Mouse (Mus musculus) hindbrain, postnatal 0 days (tissue): ENCODE data around the gene Olfr605. TPM values are rescaled to one million over a fixed set of nuclear protein-coding genes. Genes with fewer than 3 reads are reported as not detected.
"Not testable (repeated sequence)": the region's sequence is repeated elsewhere in the genome, so short reads cannot be mapped to it uniquely, and the experiment has no call there.

Source experiments
- ATAC-seq: fragments of 200-750 bp; cut with Nextera tagmentation; 2 replicates; pipeline ENCODE4 v1.8.0; 2017; ENCODE audit warnings: mild to moderate bottlenecking, moderate TSS enrichment, moderate library complexity
- DNase-seq: peaks from one replicate; pipeline ENCODE4 v3.0.0-alpha.2; 2015; ENCODE audit warnings: low spot score
- H3K27ac ChIP-seq: fragments of 300-500 bp; sonication (generic); 2 replicates; pipeline ENCODE4 v1.5.1; 2014; ENCODE audit warnings: mild to moderate bottlenecking
- H3K27me3 ChIP-seq: fragments of 300-500 bp; sonication (generic); 2 replicates; pipeline ENCODE4 v1.6.1; 2014; ENCODE audit warnings: low read length, mixed read lengths; ENCODE audit not compliant: insufficient read depth
- H3K36me3 ChIP-seq: fragments of 300-500 bp; sonication (generic); 2 replicates; pipeline ENCODE4 v1.6.1; 2014; ENCODE audit warnings: low read length, mixed read lengths; ENCODE audit not compliant: insufficient read depth
- H3K4me1 ChIP-seq: fragments of 300-500 bp; sonication (generic); 2 replicates; pipeline ENCODE4 v1.6.1; 2014; ENCODE audit warnings: antibody characterized with exemption, low read length, mixed read lengths; ENCODE audit not compliant: insufficient read depth
- H3K4me2 ChIP-seq: fragments of 300-500 bp; sonication (generic); 2 replicates; pipeline ENCODE4 v1.6.1; 2014; ENCODE audit warnings: low read depth, mild to moderate bottlenecking, low read length, moderate library complexity, mixed read lengths
- H3K4me3 ChIP-seq: fragments of 300-500 bp; sonication (generic); 2 replicates; pipeline ENCODE4 v1.5.1; 2014; ENCODE audit warnings: low read length
- H3K9ac ChIP-seq: fragments of 300-500 bp; sonication (generic); replicated peaks from 2 replicates; pipeline ENCODE4 v1.6.1; 2014; ENCODE audit warnings: mild to moderate bottlenecking, low read length, moderate library complexity, mixed read lengths
- H3K9me3 ChIP-seq: fragments of 300-500 bp; sonication (generic); 2 replicates; pipeline ENCODE4 v1.6.1; 2016; ENCODE audit warnings: low read length, mixed read lengths
- CTCF ChIP-seq: IDR thresholded peaks from 2 replicates; pipeline ENCODE4 v1.5.1; 2016; ENCODE audit warnings: antibody characterized with exemption, control low read depth, low read depth
- WGBS: fragments of 180-500 bp; shearing (Covaris S2); extraction: QIAGEN DNeasy Blood & Tissue Kit; methylation state at CpG from one replicate; pipeline ENCODE4 v1.1.7; 2014; 5-methylcytosine and 5-hydroxymethylcytosine counted together
- polyA plus RNA-seq: library from polyadenylated mRNA; unstranded; fragments of >200 nt; fragmentation: Nextera tagmentation; extraction: Ambion mirVana; gene quantifications from 2 replicates; pipeline ENCODE4 v1.2.1, GENCODE M21; 2015
- total RNA-seq: library from RNA; depleted of rRNA; stranded (reverse); fragments of >200 nt; gene quantifications from 2 replicates; pipeline ENCODE4 v1.2.3, GENCODE M21; 2014; rRNA removed

Olfr605 gene
- not detected in 2 replicates for total RNA-seq
- polyA plus RNA-seq: not detected in 2 replicates

GRCm38 (mm10) chr7:103445339-103445738 lies at the start of gene Olfr605:
Gene Olfr605, minus strand, starts transcription at chr7:103445439.
- ATAC-seq (no peak), DNase-seq (no peak)

GRCm38 (mm10) chr7:103477106-103477505 lies 31.9 kb upstream of the Olfr605 start:
- not testable (repeated sequence) for H3K4me2 ChIP-seq, H3K9ac ChIP-seq, H3K27me3 ChIP-seq, H3K27ac ChIP-seq, H3K4me3 ChIP-seq, H3K9me3 ChIP-seq, H3K36me3 ChIP-seq, ATAC-seq, H3K4me1 ChIP-seq
- DNase-seq: peak; percentile 2
- 73% methylated on average over 9 of the region's 9 CpGs for WGBS

More at GRCm38 (mm10) chr7:103445339-103445738, at the start of gene Olfr605:
- WGBS: 84% methylated on average over 1 of the region's 1 CpGs
- no peak within 1 kb of the TSS for H3K9ac ChIP-seq
- H3K36me3 ChIP-seq: no peaks in the 10 kb centered on the region
- H3K27me3 ChIP-seq: no peaks in the 10 kb centered on the region
- no peaks in the 10 kb centered on the region for H3K9me3 ChIP-seq
- no peaks in the 10 kb centered on the region for H3K4me1 ChIP-seq
- H3K27ac ChIP-seq: no peak within 1 kb of the TSS
- no peak for TF ChIP-seq CTCF
- no peak within 1 kb of the TSS for H3K4me3 ChIP-seq
- no peak within 1 kb of the TSS for H3K4me2 ChIP-seq

GRCm38 (mm10) chr7:103469577-103469976 lies 24.3 kb upstream of the Olfr605 start, which contains the start of gene Olfr608:
Gene Olfr608, plus strand, starts transcription at chr7:103469877.
- H3K36me3 ChIP-seq: no peaks in the 10 kb centered on the region
- no peak within 1 kb of the TSS for H3K4me2 ChIP-seq
- H3K4me1 ChIP-seq: no peaks in the 10 kb centered on the region
- no peak for TF ChIP-seq CTCF
- no peaks in the 10 kb centered on the region for H3K27me3 ChIP-seq
- H3K9me3 ChIP-seq: no peaks in the 10 kb centered on the region
- H3K9ac ChIP-seq: no peak within 1 kb of the TSS
- H3K4me3 ChIP-seq: no peak within 1 kb of the TSS
- H3K27ac ChIP-seq: no peak within 1 kb of the TSS
- ATAC-seq: no peak
- DNase-seq: no peak

GRCm38 (mm10) chr7:103460590-103460989 lies 15.4 kb upstream of the Olfr605 start:
- no peaks in the 10 kb centered on the region for H3K36me3 ChIP-seq
- no peak for TF ChIP-seq CTCF
- WGBS: 87% methylated on average over 5 of the region's 5 CpGs
- DNase-seq (no peak), ATAC-seq (no peak)
- no peaks in the 10 kb centered on the region for H3K9me3 ChIP-seq
- no peaks in the 10 kb centered on the region for H3K4me1 ChIP-seq
- H3K9ac ChIP-seq: no peak overlapping the region
- no peak overlapping the region for H3K4me3 ChIP-seq
- no peak overlapping the region for H3K4me2 ChIP-seq
- no peak overlapping the region for H3K27ac ChIP-seq
- H3K27me3 ChIP-seq: no peaks in the 10 kb centered on the region

GRCm38 (mm10) chr7:103448746-103449145 lies 3.5 kb upstream of the Olfr605 start, which contains the start of gene Olfr606:
Gene Olfr606, plus strand, starts transcription at chr7:103449046.
- no peaks in the 10 kb centered on the region for H3K4me1 ChIP-seq
- WGBS: 93% methylated on average over 2 of the region's 2 CpGs

GRCm38 (mm10) chr7:103414772-103415171 lies 30.5 kb downstream of the Olfr605 start, which contains the start of gene Usp17lc:
Gene Usp17lc, plus strand, starts transcription at chr7:103415072.
- H3K36me3 ChIP-seq, H3K9me3 ChIP-seq, DNase-seq, H3K4me1 ChIP-seq, H3K4me3 ChIP-seq, H3K27me3 ChIP-seq, H3K4me2 ChIP-seq, ATAC-seq, H3K27ac ChIP-seq, H3K9ac ChIP-seq: not testable (repeated sequence)
- WGBS: 77% methylated on average over 1 of the region's 1 CpGs

More at GRCm38 (mm10) chr7:103448746-103449145, 3.5 kb upstream of the Olfr605 start, which contains the start of gene Olfr606:
- Histone ChIP-seq H3K4me2 (no peak within 1 kb of the TSS), H3K9ac (no peak within 1 kb of the TSS), H3K27ac (no peak within 1 kb of the TSS), H3K9me3 (no peaks in the 10 kb centered on the region), H3K36me3 (no peaks in the 10 kb centered on the region), H3K27me3 (no peaks in the 10 kb centered on the region), H3K4me3 (no peak within 1 kb of the TSS)
- ATAC-seq (no peak), DNase-seq (no peak)
- TF ChIP-seq CTCF: no peak

- H3K9ac ChIP-seq, H3K4me3 ChIP-seq, H3K27ac ChIP-seq, ATAC-seq, DNase-seq, H3K9me3 ChIP-seq, H3K4me1 ChIP-seq, H3K4me2 ChIP-seq, H3K36me3 ChIP-seq, H3K27me3 ChIP-seq: not testable (repeated sequence)
- 77% methylated on average over 3 of the region's 3 CpGs for WGBS
These were observed 38.7 kb downstream of the Olfr605 start for GRCm38 (mm10) chr7:103406521-103407055.
